In genomic region chr2:31883061-31883460, GRCm38 (mm10) we compare ENCODE assay signal across 19 mouse cellular contexts. TPM values are rescaled to one million over a fixed set of nuclear protein-coding genes. Genes with fewer than 3 reads are reported as not detected.
A peak's percentile ranks its signal among the peaks of the same experiment; 100 is the strongest.
DNase-seq lines count a peak whose midpoint lies in the region; ATAC-seq lines count a peak whose summit lies in the region.
"Had no signal": no experiment of that assay in that cellular context is flagged by ENCODE, and none has a peak within 500 bp of the region (broad histone marks: within the 10 kb centered on the region; RNA-seq: fewer than 3 reads in every experiment).

No protein-coding gene starts in this region.

- WGBS in midbrain, embryonic 13.5 days = 25% methylated on average over 4 of the region's 4 CpGs
- WGBS in midbrain, embryonic 10.5 days = 24% methylated on average over 4 of the region's 4 CpGs
- 13% methylated on average over 4 of the region's 4 CpGs for WGBS in midbrain, embryonic 16.5 days
- WGBS in midbrain, embryonic 11.5 days = 20% methylated on average over 4 of the region's 4 CpGs

- no peak overlapping the region for H3K4me3 ChIP-seq in midbrain, embryonic 13.5 days (replicated peaks)
- no peak overlapping the region for H3K4me3 ChIP-seq in midbrain, embryonic 10.5 days
- no peak overlapping the region for H3K4me3 ChIP-seq in midbrain, embryonic 16.5 days (ENCODE audit: low read depth, low read length)
- no peak overlapping the region for H3K4me3 ChIP-seq in midbrain, embryonic 11.5 days (ENCODE audit: low read depth, low read length)
- H3K4me3 ChIP-seq: embryonic facial prominence, embryonic 10.5 days; embryonic facial prominence, embryonic 12.5 days; forebrain, embryonic 13.5 days; forebrain, embryonic 15.5 days had no signal

- no peak overlapping the region for H3K4me2 ChIP-seq in midbrain, embryonic 13.5 days (replicated peaks)
- H3K4me2 ChIP-seq in midbrain, embryonic 16.5 days (ENCODE audit: low read length) = no peak overlapping the region
- H3K4me2 ChIP-seq in midbrain, embryonic 11.5 days = no peak overlapping the region
- H3K4me2 ChIP-seq: embryonic facial prominence, embryonic 12.5 days; forebrain, embryonic 13.5 days; forebrain, embryonic 15.5 days had no signal

- no peak overlapping the region for H3K9ac ChIP-seq in midbrain, embryonic 13.5 days (replicated peaks)
- H3K9ac ChIP-seq in midbrain, embryonic 16.5 days (ENCODE audit: low read depth, low read length) = no peak overlapping the region
- H3K9ac ChIP-seq in midbrain, embryonic 11.5 days (ENCODE audit: low read length) = no peak overlapping the region
- H3K9ac ChIP-seq: embryonic facial prominence, embryonic 12.5 days; forebrain, embryonic 13.5 days; forebrain, embryonic 15.5 days had no signal

- no peak overlapping the region for H3K27ac ChIP-seq in midbrain, embryonic 13.5 days
- H3K27ac ChIP-seq in midbrain, embryonic 10.5 days (replicated peaks) = no peak overlapping the region
- H3K27ac ChIP-seq in midbrain, embryonic 16.5 days (ENCODE audit: low read length) = no peak overlapping the region
- no peak overlapping the region for H3K27ac ChIP-seq in midbrain, embryonic 11.5 days (ENCODE audit: low read depth, low read length)
- H3K27ac ChIP-seq: embryonic facial prominence, embryonic 10.5 days; embryonic facial prominence, embryonic 12.5 days; forebrain, embryonic 13.5 days; forebrain, embryonic 15.5 days had no signal

- H3K36me3 ChIP-seq in midbrain, embryonic 13.5 days = no peaks in the 10 kb centered on the region
- H3K36me3 ChIP-seq in midbrain, embryonic 10.5 days = no peaks in the 10 kb centered on the region
- no peaks in the 10 kb centered on the region for H3K36me3 ChIP-seq in midbrain, embryonic 16.5 days (ENCODE audit: control insufficient read depth, insufficient read depth, low read length)
- H3K36me3 ChIP-seq in midbrain, embryonic 11.5 days (ENCODE audit: control insufficient read depth, insufficient read depth, low read length) = no peaks in the 10 kb centered on the region
- H3K36me3 ChIP-seq: embryonic facial prominence, embryonic 10.5 days; embryonic facial prominence, embryonic 12.5 days; forebrain, embryonic 15.5 days had no signal

- ATAC-seq in midbrain, embryonic 13.5 days = 0 out of 2 replicates have a peak, but pooled peaks have one; percentile 18
- 0 out of 2 replicates have a peak, but pooled peaks have one; percentile 23 for ATAC-seq in midbrain, embryonic 16.5 days
- no peak for ATAC-seq in midbrain, embryonic 11.5 days (ENCODE audit: low FRiP score)
- ATAC-seq: forebrain, embryonic 13.5 days; forebrain, embryonic 15.5 days had no signal

- peaks cover 76% of the 10 kb centered on the region for H3K27me3 ChIP-seq in midbrain, embryonic 13.5 days
- H3K27me3 ChIP-seq in midbrain, embryonic 10.5 days (ENCODE audit: low read depth, poor library complexity, severe bottlenecking) = peaks cover 100% of the 10 kb centered on the region
- peaks cover 25% of the 10 kb centered on the region for H3K27me3 ChIP-seq in midbrain, embryonic 16.5 days (ENCODE audit: control insufficient read depth, insufficient read depth, low read depth, low read length)
- H3K27me3 ChIP-seq in midbrain, embryonic 11.5 days (ENCODE audit: control insufficient read depth, insufficient read depth, low read length) = peaks cover 24% of the 10 kb centered on the region

- DNase-seq in midbrain, embryonic 10.5 days (ENCODE audit: low spot score) = no peak
- DNase-seq in midbrain, embryonic 11.5 days (ENCODE audit: low spot score, missing footprints) = no peak
- DNase-seq in retina, embryonic 14.5 days (ENCODE audit: low spot score) = peak; percentile 36
- DNase-seq in testis, postnatal 10 days (ENCODE audit: low spot score) = no peak
- no peak for DNase-seq in ovary, postnatal 14 days (ENCODE audit: low spot score)
- DNase-seq: adrenal gland, adult 2 months; adrenal gland, postnatal 10 days; adrenal gland, postnatal 25 days; cerebellum, adult 11-12 months; cerebellum, adult 2 months; cerebellum, adult 9-10 months; cerebellum, postnatal 10 days; cerebellum, postnatal 25 days had no signal

- no peaks in the 10 kb centered on the region for H3K9me3 ChIP-seq in midbrain, embryonic 13.5 days
- H3K9me3 ChIP-seq in midbrain, embryonic 10.5 days (replicated peaks) = no peaks in the 10 kb centered on the region
- no peaks in the 10 kb centered on the region for H3K9me3 ChIP-seq in midbrain, embryonic 16.5 days (replicated peaks; ENCODE audit: control insufficient read depth, low read length, poor library complexity, severe bottlenecking)
- no peaks in the 10 kb centered on the region for H3K9me3 ChIP-seq in midbrain, embryonic 11.5 days (ENCODE audit: control insufficient read depth, low read length)
- H3K9me3 ChIP-seq: embryonic facial prominence, embryonic 10.5 days; embryonic facial prominence, embryonic 12.5 days; forebrain, embryonic 13.5 days; forebrain, embryonic 15.5 days had no signal

- peaks cover 21% of the 10 kb centered on the region for H3K4me1 ChIP-seq in midbrain, embryonic 13.5 days (replicated peaks)
- peaks cover 20% of the 10 kb centered on the region for H3K4me1 ChIP-seq in midbrain, embryonic 10.5 days
- 0 out of 2 replicates have a peak, but pooled peaks cover 3% of the 10 kb centered on the region for H3K4me1 ChIP-seq in midbrain, embryonic 16.5 days (ENCODE audit: control insufficient read depth, insufficient read depth, low read length)
- peaks cover 10% of the 10 kb centered on the region; the same call in 1 of the 2 replicates for H3K4me1 ChIP-seq in midbrain, embryonic 11.5 days (ENCODE audit: control insufficient read depth, insufficient read depth, low read length)
- H3K4me1 ChIP-seq: forebrain, embryonic 15.5 days had no signal

RNA-seq across cellular contexts. Expression of gene Lamc3, which starts 4.0 kb away (rescaled TPM):
- 5.5 and 6.8 TPM in 2 replicates for polyA plus RNA-seq in midbrain, embryonic 13.5 days (2015; fragmentation: Nextera tagmentation; extraction: Ambion mirVana)
- 12.3 and 15.7 TPM in 2 replicates for polyA plus RNA-seq in midbrain, embryonic 10.5 days (2016; fragmentation: Nextera tagmentation; extraction: Ambion mirVana)
- 3.9 and 4.0 TPM in 2 replicates for polyA plus RNA-seq in midbrain, embryonic 16.5 days (2015; fragmentation: Nextera tagmentation; extraction: Ambion mirVana)
- 7.7 and 9.6 TPM in 2 replicates for polyA plus RNA-seq in midbrain, embryonic 11.5 days (2014; fragmentation: Nextera tagmentation; extraction: Ambion mirVana)

RNA-seq across cellular contexts. Expression of gene Fibcd1, which starts 37.3 kb away (rescaled TPM):
- polyA plus RNA-seq in midbrain, embryonic 13.5 days (2015; fragmentation: Nextera tagmentation; extraction: Ambion mirVana) = 8.4 and 11.2 TPM in 2 replicates
- polyA plus RNA-seq in midbrain, embryonic 10.5 days (2016; fragmentation: Nextera tagmentation; extraction: Ambion mirVana) = 1.2 and 1.5 TPM in 2 replicates
- 16.4 and 20.9 TPM in 2 replicates for polyA plus RNA-seq in midbrain, embryonic 16.5 days (2015; fragmentation: Nextera tagmentation; extraction: Ambion mirVana)
- polyA plus RNA-seq in midbrain, embryonic 11.5 days (2014; fragmentation: Nextera tagmentation; extraction: Ambion mirVana) = 0.83 and 1.7 TPM in 2 replicates
